Mouse (Mus musculus) adrenal gland, adult 8-10 months (tissue): Measurements from ENCODE around the gene Mettl6. TPM values are rescaled to one million over a fixed set of nuclear protein-coding genes. Genes with fewer than 3 reads are reported as not detected.

Experiments used
- DNase-seq: peaks from one replicate; pipeline ENCODE4 v3.0.0; 2022
- total RNA-seq, 4 experiments: library from RNA; stranded (reverse); gene quantifications; 2 replicates each; pipeline ENCODE4 v1.2.4; 2022

Mettl6 gene
- total RNA-seq, 4 experiments from 2014 or later, result 22.4 to 33.2 (median 27.2) TPM

DNA sequence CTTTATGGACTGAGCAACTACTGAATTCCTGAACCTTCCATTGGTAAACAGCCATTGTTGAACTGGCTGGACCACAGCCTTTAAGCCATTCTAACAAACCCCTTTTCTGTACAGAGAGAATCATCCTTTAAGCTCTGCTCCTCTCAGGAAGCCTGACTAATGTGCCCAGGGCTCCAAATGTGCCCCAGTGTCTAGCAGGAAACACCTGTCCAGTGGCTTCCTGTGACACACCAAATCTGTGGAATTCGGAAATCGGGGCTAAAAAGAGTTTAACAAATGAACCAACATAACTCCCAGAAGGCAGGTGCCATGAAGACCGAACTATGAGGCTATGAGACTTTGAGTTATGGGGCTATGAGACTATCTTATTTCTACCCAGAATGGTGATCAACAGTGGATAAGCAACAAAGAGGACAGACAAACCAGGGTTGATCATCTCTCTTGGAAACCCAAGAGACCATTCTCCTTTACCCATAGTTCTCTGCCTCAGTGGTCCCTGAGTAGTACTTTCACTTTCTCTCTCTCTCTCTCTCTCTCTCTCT is 63.0 kb downstream of the Mettl6 start:
- no peak for DNase-seq

- no peak for DNase-seq
Measured at GRCm38 (mm10) chr14:31429004-31429395, 65.8 kb downstream of the Mettl6 start.

- DNase-seq, result no peak
Measured at GRCm38 (mm10) chr14:31428211-31429003, 66.4 kb downstream of the Mettl6 start.

Other genes with a start within 250 kb of the Mettl6 start
- 1 to 10 TPM; 7.1 to 8.5 (median 8.2) TPM for gene Phf7, start 243.7 kb downstream of the Mettl6 start, total RNA-seq
- 10 to 100 TPM; 64.5 to 70.6 (median 68.0) TPM for gene Bap1, start 243.6 kb downstream of the Mettl6 start, total RNA-seq
- 1 to 10 TPM; 1.6 to 5.4 (median 3.1) TPM for gene Dnah1, start 171.1 kb downstream of the Mettl6 start, total RNA-seq
- gene Capn7, start 158.4 kb downstream of the Mettl6 start, total RNA-seq, result 10 to 100 TPM; 42.7 to 51.4 (median 48.7) TPM
- 100 to 1,000 TPM; 112 to 172 (median 115) TPM for gene Sh3bp5, start 59.0 kb downstream of the Mettl6 start, total RNA-seq
- gene Eaf1, start 641 bp downstream of the Mettl6 start, total RNA-seq, result 10 to 100 TPM; 45.1 to 53.4 (median 49.7) TPM
- gene Colq, start 96.3 kb upstream of the Mettl6 start, total RNA-seq, result under 1 TPM in 1 of 4 experiments, not detected in 3; 0.10 TPM
- gene Gm49387, start 145.8 kb upstream of the Mettl6 start, total RNA-seq, result not detected
- 10 to 100 TPM; 49.5 to 78.3 (median 62.2) TPM for gene Btd, start 146.0 kb upstream of the Mettl6 start, total RNA-seq
- 10 to 100 TPM; 30.2 to 50.3 (median 41.6) TPM for gene Hacl1, start 146.2 kb upstream of the Mettl6 start, total RNA-seq